Mouse (Mus musculus): ENCODE measurements around the gene Mrpl58. TPM values are rescaled to one million over a fixed set of nuclear protein-coding genes. Genes with fewer than 3 reads are reported as not detected.
A peak's percentile ranks its signal among the peaks of the same experiment; 100 is the strongest.
"Not testable (repeated sequence)": the region's sequence is repeated elsewhere in the genome, so short reads cannot be mapped to it uniquely, and the experiment has no call there.

The Mrpl58 gene
- total RNA-seq, 2 experiments from 2014 or later = 140 to 166 TPM

DNA sequence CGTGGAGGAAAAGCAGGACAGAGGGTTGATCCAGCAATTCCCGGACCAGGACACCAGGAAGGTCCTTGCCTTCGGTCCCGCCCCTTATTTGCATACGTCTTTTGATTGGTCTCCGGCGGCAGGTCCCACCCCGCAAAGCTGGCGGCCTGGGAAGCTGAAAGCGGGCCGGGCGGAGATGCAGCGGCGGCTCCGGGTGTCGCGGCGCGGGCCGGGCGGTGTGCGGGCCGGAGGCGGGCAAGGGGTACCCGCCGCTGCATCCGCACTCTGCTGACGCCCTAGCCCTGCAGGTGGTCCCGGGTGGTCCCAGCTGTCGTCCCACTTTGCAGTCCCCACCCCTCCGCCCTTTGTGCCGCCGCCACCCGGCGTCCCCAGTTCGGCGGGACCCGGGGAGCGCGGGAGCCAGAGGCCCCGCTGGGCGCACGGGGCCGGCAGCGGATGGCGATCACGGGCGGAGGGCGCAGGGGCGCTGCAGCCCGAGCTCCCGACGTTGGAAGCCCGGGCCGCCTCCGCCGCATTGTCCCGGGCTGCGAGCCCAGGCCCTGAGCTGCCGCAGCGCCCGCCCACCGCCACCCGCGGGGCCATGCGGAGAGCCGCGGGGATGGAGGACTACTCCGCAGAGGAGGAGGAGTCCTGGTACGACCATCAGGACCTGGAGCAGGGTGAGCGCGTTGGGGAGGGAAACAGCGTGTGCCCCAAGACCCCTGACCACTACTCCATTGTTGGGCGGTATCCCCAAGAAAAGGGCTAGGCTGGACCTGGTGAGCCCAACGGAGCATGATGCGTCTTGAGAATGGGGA is 21.6 kb upstream of the Mrpl58 start, which contains the start of gene Cdr2l:
Gene Cdr2l, plus strand, starts transcription at position 174 of the 797 bp plus-strand sequence.
- DNase-seq = peak; percentile 96

DNA sequence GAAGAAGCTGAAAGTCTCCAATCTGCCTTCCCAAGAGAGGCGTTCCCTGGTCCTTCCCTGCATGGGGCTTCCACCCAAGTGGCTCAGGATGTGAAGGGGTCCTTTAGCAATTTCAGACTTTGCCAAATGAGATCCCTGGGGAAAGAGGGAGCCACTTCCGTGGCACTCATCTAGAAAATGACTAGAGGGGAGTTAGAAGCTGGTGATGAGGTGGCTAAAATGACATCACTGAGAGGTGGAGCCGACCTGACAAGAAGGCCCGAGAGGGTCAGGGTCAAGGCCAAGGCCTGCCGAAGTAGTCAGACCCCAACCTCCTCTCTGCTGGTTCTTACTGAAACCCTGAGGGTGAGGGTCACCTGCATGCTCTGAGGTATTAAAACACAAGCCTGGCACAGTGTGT is 20.7 kb upstream of the Mrpl58 start:
- DNase-seq = peak in 1 of 2 experiments; percentile 28

- DNase-seq = peak in 1 of 2 experiments; percentile 27
Measured at GRCm38 (mm10) chr11:115383701-115384474, 19.7 kb upstream of the Mrpl58 start.

DNA sequence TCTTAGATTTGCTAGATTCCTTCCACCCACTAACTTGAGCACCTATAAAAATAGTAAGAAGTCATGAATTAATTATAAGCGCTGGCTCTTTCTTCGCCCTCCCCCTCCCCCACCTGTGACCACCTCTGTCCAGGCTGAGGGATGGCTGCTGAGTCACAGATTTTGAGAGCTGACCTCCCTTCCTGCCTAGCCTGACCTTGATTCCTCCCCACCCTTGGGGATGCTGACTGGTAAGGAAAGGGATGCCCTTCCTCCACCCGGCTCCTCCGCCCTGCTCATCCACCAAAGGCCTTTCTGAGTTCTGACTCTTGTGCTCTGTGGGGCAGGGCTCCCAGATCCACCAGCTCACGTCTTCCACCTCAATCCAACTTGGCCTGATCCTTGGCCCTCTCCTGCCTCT is 19.0 kb upstream of the Mrpl58 start:
- no peak for DNase-seq

GRCm38 (mm10) chr11:115386859-115387258 is 16.7 kb upstream of the Mrpl58 start:
- not testable (repeated sequence) for DNase-seq

DNA sequence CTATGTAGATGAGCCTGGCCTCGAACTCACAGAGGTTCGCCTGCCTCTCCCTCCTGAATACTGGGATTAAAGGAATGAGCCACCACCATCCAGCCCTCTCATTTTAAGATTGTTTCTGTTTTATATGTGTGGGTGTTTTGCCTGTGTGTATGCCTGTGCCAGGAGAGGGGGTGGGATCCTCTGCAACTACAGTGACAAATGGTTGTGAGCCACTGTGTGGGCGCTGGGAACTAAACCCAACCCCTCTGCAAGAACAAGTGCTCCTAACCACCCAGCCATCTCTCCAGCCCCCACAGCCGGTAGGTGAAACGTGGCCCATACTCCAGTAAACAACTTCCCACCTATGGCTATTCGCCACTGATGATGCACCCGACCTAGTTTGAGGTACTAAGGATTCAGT is 12.2 kb upstream of the Mrpl58 start:
- DNase-seq = no peak

GRCm38 (mm10) chr11:115393721-115394325 is 9.7 kb upstream of the Mrpl58 start:
- no peak for DNase-seq

GRCm38 (mm10) chr11:115398085-115398484 is 5.5 kb upstream of the Mrpl58 start:
- DNase-seq = peak in 1 of 2 experiments; percentile 52

GRCm38 (mm10) chr11:115400126-115400525 is 3.4 kb upstream of the Mrpl58 start:
- DNase-seq = no peak

DNA sequence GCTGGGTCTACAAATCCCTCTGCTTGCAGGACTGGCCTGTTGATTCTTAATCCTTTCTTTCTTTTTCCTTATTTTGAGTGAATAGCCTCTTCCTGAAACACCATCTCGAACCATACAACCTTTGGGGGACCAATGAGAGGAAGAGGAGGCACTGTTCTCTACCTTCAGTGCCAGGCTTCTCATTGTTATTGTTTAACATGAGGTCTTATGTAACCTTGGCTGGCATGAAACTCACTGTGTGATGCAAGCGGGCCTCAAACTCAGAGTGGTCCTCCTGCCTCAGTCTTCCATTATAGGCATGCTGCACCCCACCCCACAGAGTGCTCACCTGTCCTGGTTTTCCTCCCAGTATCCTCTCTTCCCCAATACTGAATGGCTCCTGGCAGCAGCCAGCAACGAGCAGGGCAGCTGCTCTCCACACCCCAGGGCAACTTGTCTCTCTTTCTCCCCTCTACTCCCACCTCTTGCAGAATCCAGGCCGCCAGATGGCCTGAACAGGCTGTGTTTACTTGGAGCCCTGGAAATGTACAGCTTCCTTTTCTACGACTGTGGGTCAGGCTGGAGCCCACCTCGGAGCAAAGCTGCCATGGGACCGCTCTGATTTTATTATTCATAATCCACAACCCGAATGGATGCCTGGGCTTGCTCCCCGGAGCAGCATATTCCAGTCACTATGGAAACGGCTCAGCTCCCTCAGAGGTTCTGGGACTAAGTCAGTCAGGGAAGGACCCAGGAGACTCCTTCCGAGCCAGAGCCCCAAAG is 2.7 kb upstream of the Mrpl58 start:
- no peak for DNase-seq

- DNase-seq = no peak
Measured at GRCm38 (mm10) chr11:115405723-115406122, 2.2 kb downstream of the Mrpl58 start.

- no peak for DNase-seq
Measured at GRCm38 (mm10) chr11:115406858-115407401, 3.4 kb downstream of the Mrpl58 start.

GRCm38 (mm10) chr11:115408266-115408920 is 4.8 kb downstream of the Mrpl58 start:
- no peak for DNase-seq

DNA sequence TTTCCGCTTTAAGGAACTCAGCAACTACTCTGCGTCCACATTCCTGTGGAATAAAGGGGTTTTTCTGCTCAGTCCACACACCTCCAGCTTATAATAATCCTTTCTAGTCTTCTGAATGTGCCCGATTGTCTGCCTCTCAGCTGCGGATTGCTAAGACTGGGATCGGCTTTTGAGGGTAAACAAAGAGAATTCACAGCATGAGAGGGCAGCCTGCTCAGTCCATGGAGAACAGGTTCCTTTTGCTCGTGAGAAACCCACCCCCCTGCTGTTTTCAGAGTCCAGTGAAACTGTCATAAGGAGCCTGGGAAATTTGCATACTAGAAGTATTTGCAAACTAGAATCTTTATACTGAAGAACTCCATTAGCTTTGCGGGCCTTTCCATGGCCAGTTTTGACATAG is 6.0 kb downstream of the Mrpl58 start:
- no peak for DNase-seq

- DNase-seq = peak; percentile 95 to 98
Measured at GRCm38 (mm10) chr11:115419531-115420237, 16.1 kb downstream of the Mrpl58 start, which contains the start of the genes Atp5h and Kctd2. Gene Atp5h, minus strand, starts transcription at chr11:115419962. Gene Kctd2, plus strand, starts transcription at chr11:115420128.

DNA sequence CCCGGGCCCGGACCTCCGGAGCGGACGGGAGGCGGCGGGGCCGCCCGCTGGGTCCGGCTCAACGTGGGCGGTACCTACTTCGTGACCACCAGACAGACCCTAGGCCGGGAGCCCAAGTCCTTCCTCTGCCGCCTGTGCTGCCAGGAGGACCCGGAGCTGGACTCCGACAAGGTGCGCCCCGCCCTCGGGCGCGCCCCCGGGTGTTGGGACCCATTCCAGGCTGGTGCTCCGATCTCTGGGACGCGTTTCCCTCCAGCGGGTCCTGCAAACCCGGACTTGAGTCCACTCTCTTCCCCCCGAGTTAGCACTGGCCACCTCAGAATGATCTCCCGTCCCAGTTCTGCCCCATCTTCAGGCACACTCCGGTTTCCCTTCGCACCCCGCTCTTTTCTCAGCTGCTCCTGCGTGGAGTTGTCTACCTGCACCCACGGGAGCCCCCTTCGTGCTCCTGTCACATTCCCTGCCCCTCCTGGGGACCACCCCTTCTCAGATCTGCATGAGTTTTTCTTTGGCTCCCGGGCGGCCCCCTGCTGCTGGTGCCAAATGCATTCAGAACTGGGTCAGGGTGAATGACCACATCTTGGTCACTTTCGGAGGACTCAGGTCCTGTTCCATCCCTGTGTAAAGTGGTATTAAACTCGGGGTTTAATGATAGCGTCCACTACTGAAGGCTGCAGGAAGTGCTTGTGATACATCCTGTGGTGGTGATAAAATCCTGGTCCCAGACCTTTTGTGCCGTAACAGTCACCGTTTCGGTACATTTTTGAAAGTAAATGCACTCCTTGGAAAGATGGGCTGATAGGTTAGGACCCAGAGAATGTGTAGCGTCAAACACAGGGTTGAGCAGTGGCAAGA is 17.0 kb downstream of the Mrpl58 start:
- peak; percentile 66 to 78 for DNase-seq

- no peak for DNase-seq
Measured at GRCm38 (mm10) chr11:115421328-115421727, 17.8 kb downstream of the Mrpl58 start.

GRCm38 (mm10) chr11:115421972-115422371 is 18.4 kb downstream of the Mrpl58 start:
- no peak for DNase-seq

- DNase-seq = no peak
Measured at GRCm38 (mm10) chr11:115423091-115423490, 19.5 kb downstream of the Mrpl58 start.

Data from heart, adult 18-20 months (tissue).